Mouse (Mus musculus): ENCODE measurements around the gene C130060K24Rik. TPM values are rescaled to one million over a fixed set of nuclear protein-coding genes. Genes with fewer than 3 reads are reported as not detected.

The C130060K24Rik gene
- under 1 TPM; 0.14 to 0.69 TPM for total RNA-seq (2021)

DNA sequence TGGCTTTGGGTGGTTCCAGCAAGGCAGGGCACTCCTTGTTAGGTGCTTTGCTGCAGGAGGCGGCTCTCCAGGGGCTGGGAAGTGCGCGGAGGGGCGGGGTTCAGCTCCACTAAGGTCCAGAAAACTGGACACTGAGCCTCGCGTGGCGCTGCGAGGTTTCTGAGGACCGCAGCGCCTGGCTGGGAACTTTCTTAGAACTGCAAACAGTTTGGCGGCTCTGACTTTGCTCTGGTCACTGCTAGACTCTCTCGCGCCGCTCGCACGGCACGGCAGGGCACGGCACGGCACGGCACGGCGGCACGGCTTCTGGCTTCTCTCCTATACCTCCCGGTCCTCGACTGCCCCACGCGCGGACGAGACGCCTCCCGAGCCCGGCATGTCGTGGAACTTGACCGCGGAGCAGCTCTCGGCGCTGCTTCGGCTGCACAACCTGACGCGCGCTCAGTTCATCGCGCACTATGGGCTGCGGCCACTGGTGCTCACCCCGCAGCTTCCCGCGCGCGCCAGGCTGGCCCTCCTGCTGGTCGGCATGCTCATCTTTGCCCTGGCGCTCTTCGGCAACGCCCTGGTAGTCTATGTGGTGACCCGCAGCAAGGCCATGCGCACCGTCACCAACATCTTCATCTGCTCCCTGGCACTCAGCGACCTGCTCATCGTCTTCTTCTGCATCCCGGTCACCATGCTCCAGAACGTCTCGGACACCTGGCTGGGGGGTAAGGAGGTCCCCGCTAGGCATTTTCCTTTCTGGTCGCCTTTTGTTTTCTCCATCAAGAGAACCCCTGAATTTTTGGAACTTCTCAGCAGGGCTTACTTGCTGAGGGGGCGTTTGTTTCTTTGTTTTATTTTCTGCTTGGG, at the start of gene C130060K24Rik:
Gene C130060K24Rik, plus strand, starts transcription at position 188 of the 855 bp plus-strand sequence.
- DNase-seq (ENCODE audit: extremely low spot score in 1 of 2, low spot score in 2 of 2): peak in 1 of 2 experiments; percentile 25
- intact Hi-C loops (cut with DNase I): no loop called here

DNA sequence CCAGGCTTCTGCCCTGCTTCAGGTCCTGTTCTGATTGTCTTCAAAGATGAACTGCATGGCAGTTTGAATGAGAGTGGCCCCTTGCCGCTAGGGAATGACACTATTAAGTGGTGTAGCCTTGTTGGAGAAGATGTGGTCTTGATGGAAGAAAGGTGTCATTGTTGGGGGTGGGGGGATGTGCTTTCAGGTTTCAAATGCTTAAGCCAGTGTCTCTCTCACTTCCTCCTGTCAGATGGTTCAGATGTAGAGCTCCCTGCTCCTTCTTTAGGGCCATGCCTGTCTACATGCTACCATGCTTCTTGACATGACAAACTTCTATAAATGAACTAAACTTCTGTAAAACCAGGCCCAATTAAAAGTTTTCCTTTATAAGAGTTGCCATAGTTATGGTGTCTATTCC, 46.7 kb upstream of the C130060K24Rik start:
- intact Hi-C loops (cut with DNase I): no loop called here
- DNase-seq (ENCODE audit: extremely low spot score in 1 of 2, low spot score in 2 of 2): no peak

DNA sequence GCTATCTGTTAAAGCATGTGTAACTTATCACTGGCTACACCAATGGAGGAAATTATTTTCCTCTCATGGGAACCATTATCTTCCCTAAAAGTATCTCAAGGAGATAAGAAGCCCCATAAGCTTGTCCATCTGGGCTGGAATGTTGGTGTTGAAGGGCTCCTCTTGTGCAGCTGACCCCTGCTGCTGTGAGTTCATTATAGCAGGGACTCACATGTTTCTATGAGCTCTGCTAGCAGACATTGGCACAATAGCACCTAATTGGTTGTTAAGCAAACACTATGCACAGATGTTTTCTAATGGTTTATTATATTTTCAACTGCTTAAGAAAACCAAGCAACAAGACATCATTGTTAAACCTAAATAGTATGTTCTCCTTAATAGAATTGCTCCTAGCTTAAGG, 41.5 kb upstream of the C130060K24Rik start:
- intact Hi-C loops (cut with DNase I): no loop called here
- no peak for DNase-seq (ENCODE audit: extremely low spot score in 1 of 2, low spot score in 2 of 2)

DNA sequence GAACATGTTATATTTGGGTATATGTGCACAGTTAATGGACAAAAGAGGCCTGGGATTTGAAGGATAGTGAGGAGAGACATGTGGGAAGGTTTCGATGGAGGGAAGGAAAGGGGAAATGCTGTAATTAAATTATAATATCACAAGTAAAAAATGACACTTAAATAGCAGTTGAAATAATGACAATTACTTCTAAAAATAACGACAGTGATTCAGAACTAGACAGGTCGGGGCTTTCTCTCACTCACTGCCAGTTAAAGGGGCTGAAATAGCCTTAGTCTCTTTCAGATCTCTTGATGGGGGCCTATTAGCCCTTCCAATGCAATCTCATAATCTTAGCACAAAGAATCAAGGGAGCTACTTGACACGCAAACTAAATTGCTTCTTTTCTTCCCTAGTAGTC, 39.5 kb upstream of the C130060K24Rik start:
- intact Hi-C loops (cut with DNase I): no loop called here
- DNase-seq (ENCODE audit: extremely low spot score in 1 of 2, low spot score in 2 of 2): no peak

DNA sequence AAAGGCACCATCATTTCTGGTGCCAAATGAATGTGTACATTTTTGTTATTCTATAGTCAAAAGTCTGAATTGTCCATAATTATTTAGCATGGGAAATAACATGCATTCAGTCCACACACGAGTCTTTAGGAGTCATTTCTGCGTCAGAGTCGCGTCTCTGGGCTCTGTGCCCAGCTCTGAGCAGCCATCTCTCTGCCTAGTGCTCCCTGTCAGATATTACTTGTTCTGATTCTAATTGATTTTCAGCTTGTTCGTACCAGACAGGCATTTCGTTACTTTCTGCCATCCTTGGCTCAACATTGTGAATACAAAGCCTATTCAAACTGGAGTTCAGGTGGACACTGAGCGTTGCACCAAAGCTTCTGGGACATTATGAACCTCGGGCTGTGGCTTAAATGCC, 33.2 kb upstream of the C130060K24Rik start:
- intact Hi-C loops (cut with DNase I): no loop called here
- no peak for DNase-seq (ENCODE audit: extremely low spot score in 1 of 2, low spot score in 2 of 2)

DNA sequence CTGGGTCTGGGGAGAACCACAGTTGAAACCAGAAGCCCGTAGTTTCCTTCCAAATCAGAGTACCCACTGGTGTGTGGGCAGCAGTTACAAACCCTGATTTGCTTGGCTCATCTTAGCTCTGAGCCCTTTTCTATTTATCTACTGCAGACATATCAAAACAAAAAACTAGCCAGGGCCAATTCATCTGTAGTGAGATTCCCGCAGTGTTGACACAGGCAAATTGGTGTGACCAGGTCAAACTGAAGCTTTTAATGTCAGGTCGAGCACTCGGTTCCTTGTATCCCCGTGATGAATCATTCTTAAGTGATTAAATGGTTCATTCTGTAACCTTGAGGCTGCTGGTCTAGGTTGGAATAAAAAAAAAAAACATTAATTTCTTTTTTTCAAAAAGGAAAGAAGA, 32.6 kb upstream of the C130060K24Rik start:
- no peak for DNase-seq (ENCODE audit: extremely low spot score in 1 of 2, low spot score in 2 of 2)
- intact Hi-C loops (cut with DNase I): no loop called here

DNA sequence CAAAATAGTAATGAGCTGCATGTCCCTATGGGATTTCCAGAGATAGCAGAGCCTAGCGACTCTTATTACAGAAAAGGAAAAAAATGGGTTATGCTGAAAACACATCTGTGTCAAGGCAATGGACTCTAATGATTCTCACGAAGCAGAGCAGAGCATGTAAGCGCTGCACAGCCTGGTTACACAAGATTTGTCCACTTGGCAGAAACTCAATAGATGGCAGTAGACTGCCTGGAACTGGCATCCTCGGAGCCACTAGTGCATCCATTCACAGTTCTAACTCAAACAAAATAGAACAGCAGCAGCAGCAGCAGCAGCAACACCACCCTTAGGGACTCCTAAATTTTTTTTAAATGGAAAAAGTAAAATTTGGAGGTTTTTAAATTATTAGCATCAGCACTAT, 29.3 kb upstream of the C130060K24Rik start:
- intact Hi-C loops (cut with DNase I): no loop called here

DNA sequence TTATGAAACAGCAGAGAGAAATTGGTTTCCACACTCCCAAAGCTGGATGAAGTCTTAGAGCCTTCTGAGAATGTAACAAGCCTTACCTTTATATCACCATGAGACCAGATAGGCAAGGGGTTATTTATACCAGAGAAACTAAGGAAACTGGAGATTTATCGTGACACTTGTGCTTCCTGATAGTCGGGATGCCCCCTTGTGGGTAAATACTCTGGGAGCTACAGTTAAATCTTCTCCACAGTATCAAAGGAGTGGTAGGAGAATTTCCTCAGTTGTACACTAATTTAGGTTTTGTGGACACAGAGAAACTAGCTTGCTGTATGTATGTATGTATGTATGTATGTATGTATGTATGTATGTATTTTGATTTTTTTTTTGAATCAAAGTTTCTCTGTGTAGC, 5.0 kb upstream of the C130060K24Rik start:
- intact Hi-C loops (cut with DNase I): loop anchor here (5.0 kb wide), 1 partner anchor 244 kb away; no protein-coding TSS in a partner anchor
- no peak for DNase-seq (ENCODE audit: extremely low spot score in 1 of 2, low spot score in 2 of 2)

More for the DNA sequence above, 29.3 kb upstream of the C130060K24Rik start:
- no peak for DNase-seq (ENCODE audit: extremely low spot score in 1 of 2, low spot score in 2 of 2)

DNA sequence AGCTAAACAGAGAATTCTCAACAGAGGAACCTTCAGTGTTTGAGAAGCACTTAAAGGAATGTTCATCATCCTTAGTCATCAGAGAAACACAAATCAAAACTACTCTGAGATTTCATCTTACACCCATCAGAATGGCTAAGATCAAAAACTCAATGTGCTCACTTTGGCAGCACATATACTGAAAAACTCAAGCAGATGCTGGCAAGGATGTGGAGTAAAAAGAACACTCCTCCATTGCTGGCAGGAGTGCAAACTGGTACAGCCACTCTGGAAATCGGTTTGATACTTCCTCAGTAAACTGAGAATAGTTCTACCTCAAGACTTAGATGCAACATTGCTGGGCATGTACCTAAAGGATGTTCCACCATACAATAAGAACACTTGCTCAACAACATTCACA, 41.0 kb downstream of the C130060K24Rik start:
- intact Hi-C loops (cut with DNase I): no loop called here
- no peak for DNase-seq (ENCODE audit: extremely low spot score in 1 of 2, low spot score in 2 of 2)

DNA sequence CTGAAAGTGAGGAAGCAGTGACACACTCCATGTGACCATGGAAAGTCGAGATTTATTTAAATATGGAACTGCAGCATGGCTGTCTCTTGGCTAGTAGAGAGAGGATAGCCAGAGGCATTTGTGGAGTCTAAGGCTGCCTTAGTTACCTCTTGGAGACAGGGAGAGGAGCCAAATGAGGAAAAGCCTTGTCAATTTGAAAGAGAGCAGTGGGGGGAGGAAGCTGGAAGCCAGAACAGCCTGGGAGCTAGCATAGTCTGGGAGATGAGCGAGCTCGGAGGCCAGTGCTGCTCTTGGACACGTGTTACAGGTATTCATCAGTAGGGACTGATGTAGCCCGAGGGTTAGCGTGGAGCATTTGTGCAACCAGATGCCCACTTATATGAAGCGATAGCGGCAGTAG, 46.2 kb downstream of the C130060K24Rik start:
- peak; percentile 8 to 33 for DNase-seq (ENCODE audit: extremely low spot score in 1 of 2, low spot score in 2 of 2)
- intact Hi-C loops (cut with DNase I): no loop called here

DNA sequence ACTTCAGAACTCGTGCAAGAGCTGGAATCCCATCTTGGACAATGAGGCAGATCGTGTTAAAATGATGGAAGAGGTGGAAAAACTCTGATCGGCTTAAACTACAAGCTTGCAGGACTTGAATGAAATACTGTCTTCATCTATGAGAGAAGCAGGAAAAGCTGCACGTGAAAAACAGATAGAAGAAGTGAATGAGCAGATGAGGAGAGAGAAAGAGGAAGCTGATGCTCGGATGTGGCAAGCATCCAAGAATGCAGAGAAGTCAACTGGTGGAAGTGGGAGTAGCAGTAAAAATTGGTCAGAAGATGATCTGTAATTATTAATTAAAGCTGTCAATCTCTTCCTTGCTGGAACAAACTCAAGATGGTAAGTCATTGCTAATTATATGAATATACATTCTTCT, 52.3 kb downstream of the C130060K24Rik start:
- intact Hi-C loops (cut with DNase I): no loop called here
- no peak for DNase-seq (ENCODE audit: extremely low spot score in 1 of 2, low spot score in 2 of 2)

DNA sequence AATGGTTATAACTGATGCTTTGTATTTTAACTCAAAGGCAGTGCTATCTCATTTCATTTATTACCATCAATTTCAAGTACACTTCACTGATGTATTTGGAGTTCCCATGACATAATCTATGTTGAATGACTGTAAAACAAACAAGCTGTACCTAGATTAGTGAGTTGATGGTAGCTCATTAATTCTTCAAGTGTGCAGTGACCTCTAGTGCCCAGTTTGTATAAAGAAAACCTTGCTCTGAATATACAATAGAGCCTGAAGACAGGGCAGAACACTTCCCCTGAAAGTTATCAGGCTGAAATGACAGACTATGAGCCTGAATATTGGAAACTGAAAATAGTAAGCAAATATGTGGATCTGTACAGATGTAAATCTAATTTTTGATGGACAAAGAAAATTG, 72.6 kb downstream of the C130060K24Rik start:
- intact Hi-C loops (cut with DNase I): loop anchor here (2.0 kb wide), 1 partner anchor 327 kb away; no protein-coding TSS in a partner anchor
- peak in 1 of 2 experiments; percentile 22 for DNase-seq (ENCODE audit: extremely low spot score in 1 of 2, low spot score in 2 of 2)

DNA sequence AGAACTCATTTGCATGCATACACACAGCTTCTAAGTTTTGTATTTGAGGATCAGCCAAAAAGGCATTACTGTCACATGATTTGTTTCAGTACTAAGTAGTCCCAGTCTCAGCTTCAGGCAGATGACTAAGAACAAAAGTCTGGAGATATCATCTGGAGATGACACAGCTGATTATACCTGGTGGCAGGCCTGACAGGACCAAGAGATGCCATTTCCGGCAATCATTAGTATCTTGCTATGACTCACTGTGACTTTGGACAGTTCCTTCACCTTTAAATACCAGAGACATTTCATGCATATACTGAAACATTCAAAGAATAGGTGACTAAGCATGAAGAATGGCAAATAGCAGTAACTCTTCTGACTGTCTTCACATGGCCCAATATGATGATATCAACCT, 84.4 kb downstream of the C130060K24Rik start:
- DNase-seq (ENCODE audit: extremely low spot score in 1 of 2, low spot score in 2 of 2): no peak
- intact Hi-C loops (cut with DNase I): no loop called here

DNA sequence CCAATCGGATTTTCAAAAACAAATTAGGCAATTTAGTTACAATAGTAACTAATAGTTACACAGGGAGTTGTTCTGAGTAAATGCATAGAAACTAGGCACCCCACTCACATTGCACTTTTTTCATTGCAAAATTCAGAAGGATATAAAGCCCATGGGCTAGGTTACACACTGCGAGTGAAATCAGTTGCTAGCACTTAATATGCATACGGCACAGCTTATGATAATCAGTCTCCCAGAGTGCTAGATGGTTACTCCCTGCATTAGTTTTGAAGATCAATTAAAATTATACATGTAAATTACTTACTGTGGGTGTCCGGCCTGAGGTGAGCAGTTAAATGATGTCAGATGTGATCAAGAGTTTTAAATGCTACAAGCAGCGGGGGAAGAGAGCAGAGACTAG, 89.4 kb downstream of the C130060K24Rik start:
- intact Hi-C loops (cut with DNase I): no loop called here
- DNase-seq (ENCODE audit: extremely low spot score in 1 of 2, low spot score in 2 of 2): no peak

DNA sequence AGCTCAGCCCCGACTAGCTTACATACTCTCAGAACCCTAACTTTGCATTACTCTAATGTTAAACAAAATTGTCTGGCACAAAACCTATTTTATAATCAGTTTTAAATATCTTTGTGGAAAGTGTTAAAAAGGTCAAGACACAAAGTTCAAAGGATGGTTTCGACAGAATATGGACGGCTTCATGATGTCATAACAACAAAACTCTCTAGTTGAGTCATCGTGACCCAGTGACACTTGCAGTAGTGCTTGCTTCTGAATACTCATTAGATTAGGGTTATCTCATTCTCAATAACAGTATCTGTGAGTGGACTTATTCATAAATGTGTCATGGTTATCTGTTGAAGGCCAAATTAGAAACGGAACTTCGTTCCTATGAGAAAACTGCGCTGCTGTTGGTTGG, 91.5 kb downstream of the C130060K24Rik start:
- DNase-seq (ENCODE audit: extremely low spot score in 1 of 2, low spot score in 2 of 2): no peak

DNA sequence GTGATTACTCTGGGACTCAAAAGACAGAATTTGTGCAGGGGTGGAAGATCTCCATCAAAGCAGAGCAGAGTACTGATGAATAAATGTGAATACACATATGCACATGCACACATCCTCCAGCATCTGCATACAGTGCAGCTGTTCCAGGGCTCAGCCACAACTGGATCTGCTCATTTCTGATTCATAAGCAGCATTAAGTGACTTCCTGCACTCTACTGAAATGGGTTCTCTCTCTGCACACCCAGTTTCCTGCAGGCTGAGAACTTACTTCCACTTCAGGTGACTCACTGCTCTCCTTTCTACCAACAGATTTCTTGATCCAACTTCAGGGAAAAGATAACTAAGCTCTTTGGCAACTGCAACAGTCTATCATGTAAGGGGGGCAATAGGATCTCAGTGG, 117.9 kb downstream of the C130060K24Rik start:
- intact Hi-C loops (cut with DNase I): no loop called here
- DNase-seq (ENCODE audit: extremely low spot score in 1 of 2, low spot score in 2 of 2): no peak

More for the DNA sequence above, 91.5 kb downstream of the C130060K24Rik start:
- intact Hi-C loops (cut with DNase I): no loop called here

Other genes with a start within 250 kb of the C130060K24Rik start
- gene Hpgds, start 236.2 kb upstream of the C130060K24Rik start, total RNA-seq (2021): 1 to 10 TPM; 3.2 to 4.6 TPM
- gene Tnip3, start 144.2 kb downstream of the C130060K24Rik start, total RNA-seq (2021): not detected

Measured in left cerebral cortex, postnatal 10 days (tissue).